Mouse (Mus musculus) neural tube, embryonic 11.5 days (tissue): ENCODE measurements at regions not wholly inside any gene's neighbourhood (a gene's known extent, or its start where the extent isn't known, plus 50 kb on each side); places are given as distances from the start of the nearest gene placed in this dataset.

ENCODE experiments used
- ATAC-seq: fragments of 200-750 bp; cut with Nextera tagmentation; 2 replicates; pipeline ENCODE4 v1.8.0; 2017; ENCODE audit warnings: moderate number of reproducible peaks, mild to moderate bottlenecking, moderate TSS enrichment, moderate library complexity; ENCODE audit not compliant: insufficient read depth, low FRiP score, low TSS enrichment
- DNase-seq: peaks from one replicate; pipeline ENCODE4 v3.0.0-alpha.2; 2015; ENCODE audit warnings: low spot score
- H3K27ac ChIP-seq: fragments of 300-500 bp; sonication (generic); 2 replicates; pipeline ENCODE4 v1.5.1; 2014; ENCODE audit warnings: low read depth, mild to moderate bottlenecking, low read length
- H3K27me3 ChIP-seq: fragments of 300-500 bp; sonication (generic); 2 replicates; pipeline ENCODE4 v1.6.1; 2014; ENCODE audit warnings: mild to moderate bottlenecking, low read length, mixed read lengths; ENCODE audit not compliant: control insufficient read depth, insufficient read depth
- H3K36me3 ChIP-seq: fragments of 300-500 bp; sonication (generic); 2 replicates; pipeline ENCODE4 v1.6.1; 2014; ENCODE audit warnings: mild to moderate bottlenecking, low read length, moderate library complexity, mixed read lengths; ENCODE audit not compliant: control insufficient read depth, insufficient read depth
- H3K4me1 ChIP-seq: fragments of 300-500 bp; sonication (generic); 2 replicates; pipeline ENCODE4 v1.6.1; 2014; ENCODE audit warnings: low read length, mixed read lengths; ENCODE audit not compliant: control insufficient read depth, insufficient read depth
- H3K4me2 ChIP-seq: fragments of 300-500 bp; sonication (generic); 2 replicates; pipeline ENCODE4 v1.6.1; 2014; ENCODE audit warnings: low read depth, mild to moderate bottlenecking, moderate library complexity
- H3K4me3 ChIP-seq: fragments of 300-500 bp; sonication (generic); 2 replicates; pipeline ENCODE4 v1.5.1; 2014; ENCODE audit warnings: low read depth, low read length
- H3K9ac ChIP-seq: fragments of 300-500 bp; sonication (generic); 2 replicates; pipeline ENCODE4 v1.6.1; 2014; ENCODE audit warnings: mild to moderate bottlenecking, low read length
- H3K9me3 ChIP-seq: fragments of 300-500 bp; sonication (generic); 2 replicates; pipeline ENCODE4 v1.6.1; 2016; ENCODE audit warnings: low read length; ENCODE audit not compliant: control insufficient read depth
- WGBS: fragments of 180-500 bp; shearing (Covaris S2); extraction: QIAGEN DNeasy Blood & Tissue Kit; methylation state at CpG from one replicate; pipeline ENCODE4 v1.1.7; 2014; 5-methylcytosine and 5-hydroxymethylcytosine counted together

- Histone ChIP-seq H3K4me2 (no peak overlapping the region), H3K4me1 (no peaks in the 10 kb centered on the region), H3K4me3 (no peak overlapping the region), H3K27ac (no peak overlapping the region), H3K36me3 (no peaks in the 10 kb centered on the region), H3K9me3 (no peaks in the 10 kb centered on the region), H3K27me3 (no peaks in the 10 kb centered on the region), H3K9ac (no peak overlapping the region)
- DNase-seq: no peak
- 78% methylated on average over 3 of the region's 3 CpGs for whole genome bisulfite sequencing
- no peak for ATAC-seq
Measured at GRCm38 (mm10) chr8:8403410-8403809, 257.6 kb downstream of the Efnb2 start.

GRCm38 (mm10) chr8:8392303-8392702 is 268.7 kb downstream of the Efnb2 start:
- Histone ChIP-seq H3K27ac (no peak overlapping the region), H3K4me2 (no peak overlapping the region), H3K9ac (no peak overlapping the region), H3K27me3 (no peaks in the 10 kb centered on the region), H3K4me1 (no peaks in the 10 kb centered on the region), H3K4me3 (no peak overlapping the region), H3K36me3 (no peaks in the 10 kb centered on the region), H3K9me3 (no peaks in the 10 kb centered on the region)
- no peak for ATAC-seq
- DNase-seq: no peak
- 78% methylated on average over 5 of the region's 5 CpGs for WGBS

GRCm38 (mm10) chr8:8391321-8391720 is 269.7 kb downstream of the Efnb2 start:
- no peaks in the 10 kb centered on the region for H3K4me1 ChIP-seq
- no peak overlapping the region for H3K4me2 ChIP-seq
- H3K27me3 ChIP-seq: no peaks in the 10 kb centered on the region
- H3K36me3 ChIP-seq: no peaks in the 10 kb centered on the region
- DNase-seq (no peak), ATAC-seq (no peak)
- no peaks in the 10 kb centered on the region for H3K9me3 ChIP-seq
- H3K4me3 ChIP-seq: no peak overlapping the region
- no peak overlapping the region for H3K27ac ChIP-seq
- no peak overlapping the region for H3K9ac ChIP-seq
- WGBS: 93% methylated on average over 9 of the region's 9 CpGs

DNA sequence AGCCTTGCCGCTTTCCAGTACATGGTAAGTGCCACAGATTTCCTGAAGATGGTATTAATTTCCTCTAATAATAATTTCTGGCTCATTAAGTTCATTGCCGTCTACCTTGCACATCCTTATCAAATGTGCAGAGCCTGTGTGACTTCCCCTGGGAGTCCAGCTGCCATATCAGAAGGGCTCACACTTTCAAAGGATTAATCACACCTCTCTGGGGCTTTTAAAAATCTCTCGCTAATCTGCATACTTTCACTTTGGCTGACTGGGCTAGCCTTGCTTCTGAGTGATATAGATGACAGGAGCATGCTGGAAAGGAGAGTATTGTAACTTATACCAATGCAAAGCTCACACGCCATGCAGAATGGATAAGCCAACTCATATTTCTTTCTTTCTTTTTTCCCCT is 282.8 kb downstream of the Efnb2 start:
- no peak overlapping the region for H3K27ac ChIP-seq
- no peaks in the 10 kb centered on the region for H3K36me3 ChIP-seq
- ATAC-seq (no peak), DNase-seq (no peak)
- no peaks in the 10 kb centered on the region for H3K9me3 ChIP-seq
- no peaks in the 10 kb centered on the region for H3K4me1 ChIP-seq
- H3K4me2 ChIP-seq: no peak overlapping the region
- 81% methylated on average over 4 of the region's 4 CpGs for WGBS
- no peak overlapping the region for H3K4me3 ChIP-seq
- no peaks in the 10 kb centered on the region for H3K27me3 ChIP-seq
- no peak overlapping the region for H3K9ac ChIP-seq

GRCm38 (mm10) chr8:8376791-8377190 is 284.3 kb downstream of the Efnb2 start:
- DNase-seq: no peak
- no peak for ATAC-seq
- Histone ChIP-seq H3K36me3 (no peaks in the 10 kb centered on the region), H3K4me1 (no peaks in the 10 kb centered on the region), H3K9me3 (no peaks in the 10 kb centered on the region), H3K9ac (no peak overlapping the region), H3K4me3 (no peak overlapping the region), H3K4me2 (no peak overlapping the region), H3K27ac (no peak overlapping the region), H3K27me3 (no peaks in the 10 kb centered on the region)
- WGBS: 82% methylated on average over 3 of the region's 3 CpGs

DNA sequence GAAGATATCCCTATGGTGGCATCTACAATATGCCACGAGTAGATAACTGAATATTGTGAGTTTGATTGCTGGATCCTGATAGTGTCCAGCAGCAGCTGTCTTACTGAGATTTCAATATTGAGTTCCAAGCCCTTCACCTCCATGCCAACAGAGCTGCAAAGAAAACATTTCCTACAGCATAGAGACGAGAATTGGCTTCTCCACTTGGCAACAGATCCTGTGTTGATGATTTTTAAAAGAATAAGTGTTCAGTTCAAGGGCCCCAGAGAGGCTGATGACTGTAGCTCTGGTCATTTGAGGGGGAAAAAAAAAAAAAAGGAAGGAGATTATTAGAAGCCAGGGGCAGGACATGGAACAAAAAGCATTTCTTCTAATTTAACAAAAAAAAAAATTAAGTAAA is 284.7 kb downstream of the Efnb2 start:
- DNase-seq: no peak
- H3K9me3 ChIP-seq: no peaks in the 10 kb centered on the region
- no peaks in the 10 kb centered on the region for H3K27me3 ChIP-seq
- WGBS: 80% methylated on average over 2 of the region's 2 CpGs
- H3K4me3 ChIP-seq: no peak overlapping the region
- H3K27ac ChIP-seq: no peak overlapping the region
- H3K4me2 ChIP-seq: no peak overlapping the region
- no peak overlapping the region for H3K9ac ChIP-seq
- no peak for ATAC-seq
- no peaks in the 10 kb centered on the region for H3K4me1 ChIP-seq
- no peaks in the 10 kb centered on the region for H3K36me3 ChIP-seq

GRCm38 (mm10) chr8:8367282-8367871 is 293.7 kb downstream of the Efnb2 start:
- Histone ChIP-seq H3K27ac (no peak overlapping the region), H3K27me3 (no peaks in the 10 kb centered on the region), H3K36me3 (no peaks in the 10 kb centered on the region), H3K9me3 (no peaks in the 10 kb centered on the region), H3K9ac (no peak overlapping the region), H3K4me1 (no peaks in the 10 kb centered on the region), H3K4me3 (no peak overlapping the region), H3K4me2 (no peak overlapping the region)
- ATAC-seq (no peak), DNase-seq (no peak)
- 85% methylated on average over 4 of the region's 4 CpGs for WGBS

DNA sequence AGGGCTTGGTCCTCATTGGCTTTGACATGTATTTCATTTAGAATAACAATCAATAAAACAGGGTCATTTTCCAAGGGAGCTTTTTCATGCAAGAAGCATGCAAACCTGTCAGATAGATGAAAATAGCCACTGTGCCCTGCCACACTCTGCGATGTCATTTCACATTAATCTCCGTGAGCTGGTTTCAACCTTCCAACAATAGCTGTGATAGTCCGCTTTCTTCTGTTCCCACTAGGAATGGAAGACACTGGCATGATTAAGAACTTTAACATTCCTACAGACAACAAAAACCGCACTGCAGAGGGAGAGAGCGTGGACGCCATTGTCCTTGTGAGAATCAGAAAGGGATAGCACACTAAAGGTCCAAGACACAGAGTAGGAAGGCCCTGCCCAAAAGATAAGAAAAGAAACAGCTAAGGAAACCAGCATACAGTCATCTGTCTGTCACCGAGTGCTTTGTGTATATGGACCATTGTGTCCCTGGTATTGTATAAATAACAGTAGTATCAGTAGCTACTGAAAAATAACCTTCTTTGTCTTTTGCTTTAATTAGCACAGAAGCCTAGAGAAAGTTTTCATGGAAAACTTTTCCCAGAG is 299.0 kb downstream of the Efnb2 start:
- no peak overlapping the region for H3K9ac ChIP-seq
- no peak overlapping the region for H3K4me3 ChIP-seq
- DNase-seq (no peak), ATAC-seq (no peak)
- 0 out of 2 replicates have a peak, but pooled peaks cover 4% of the 10 kb centered on the region for H3K4me1 ChIP-seq
- WGBS: 55% methylated on average over 7 of the region's 7 CpGs
- no peak overlapping the region for H3K4me2 ChIP-seq
- H3K36me3 ChIP-seq: no peaks in the 10 kb centered on the region
- H3K27ac ChIP-seq: no peak overlapping the region
- H3K27me3 ChIP-seq: no peaks in the 10 kb centered on the region
- H3K9me3 ChIP-seq: no peaks in the 10 kb centered on the region

DNA sequence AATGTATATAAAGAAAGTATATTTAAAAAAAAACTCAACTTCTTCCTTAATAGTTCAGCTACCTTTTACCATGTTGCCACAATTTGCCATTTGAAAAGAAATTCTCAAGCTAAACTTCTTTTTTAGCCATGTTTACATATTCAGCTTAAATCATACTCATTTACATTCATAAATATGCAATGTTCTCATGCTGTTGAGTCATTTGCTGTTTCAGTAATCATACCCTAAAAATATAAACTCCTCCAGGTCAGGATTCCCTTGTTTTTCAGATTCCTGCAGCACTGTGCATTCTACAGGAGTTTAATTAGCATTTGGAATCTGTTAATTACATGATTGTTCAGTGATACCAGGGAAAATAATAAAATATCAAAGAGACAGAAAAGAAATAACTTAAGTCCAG is 300.5 kb downstream of the Efnb2 start:
- H3K4me3 ChIP-seq: no peak overlapping the region
- no peaks in the 10 kb centered on the region for H3K27me3 ChIP-seq
- ATAC-seq (no peak), DNase-seq (no peak)
- H3K36me3 ChIP-seq: no peaks in the 10 kb centered on the region
- H3K4me1 ChIP-seq: 0 out of 2 replicates have a peak, but pooled peaks cover 4% of the 10 kb centered on the region
- H3K9ac ChIP-seq: no peak overlapping the region
- no peak overlapping the region for H3K27ac ChIP-seq
- H3K9me3 ChIP-seq: no peaks in the 10 kb centered on the region
- H3K4me2 ChIP-seq: no peak overlapping the region
